Mouse (Mus musculus) brain, embryonic 14.5 days (tissue): ENCODE measurements around the gene Chchd6. TPM values are rescaled to one million over a fixed set of nuclear protein-coding genes. Genes with fewer than 3 reads are reported as not detected.
A peak's percentile ranks its signal among the peaks of the same experiment; 100 is the strongest.

Source experiments
- DNase-seq: peaks from one replicate; pipeline ENCODE4 v3.0.0-alpha.2; 2011; ENCODE audit warnings: low read depth
- CTCF ChIP-seq: fragments of 200-500 bp; IDR thresholded peaks from 2 replicates; pipeline ENCODE4 v1.5.1; 2012; ENCODE audit warnings: inconsistent platforms, mild to moderate bottlenecking, moderate library complexity, borderline replicate concordance; ENCODE audit not compliant: insufficient read depth, insufficient read length; ENCODE audit errors: extremely low read depth
- POLR2A ChIP-seq: fragments of 200-500 bp; IDR thresholded peaks from 2 replicates; pipeline ENCODE4 v1.6.1; 2012; ENCODE audit warnings: mild to moderate bottlenecking, inconsistent platforms, borderline replicate concordance; ENCODE audit not compliant: poor library complexity, insufficient read depth, insufficient read length, severe bottlenecking; ENCODE audit errors: extremely low read depth
- polyA plus RNA-seq: library from polyadenylated mRNA; depleted of rRNA; stranded (reverse); fragments of >200 nt; gene quantifications from 2 replicates; pipeline ENCODE4 v1.2.3, GENCODE M21; 2012

Chchd6 gene
- polyA plus RNA-seq, 1 experiment = 142 TPM

DNA sequence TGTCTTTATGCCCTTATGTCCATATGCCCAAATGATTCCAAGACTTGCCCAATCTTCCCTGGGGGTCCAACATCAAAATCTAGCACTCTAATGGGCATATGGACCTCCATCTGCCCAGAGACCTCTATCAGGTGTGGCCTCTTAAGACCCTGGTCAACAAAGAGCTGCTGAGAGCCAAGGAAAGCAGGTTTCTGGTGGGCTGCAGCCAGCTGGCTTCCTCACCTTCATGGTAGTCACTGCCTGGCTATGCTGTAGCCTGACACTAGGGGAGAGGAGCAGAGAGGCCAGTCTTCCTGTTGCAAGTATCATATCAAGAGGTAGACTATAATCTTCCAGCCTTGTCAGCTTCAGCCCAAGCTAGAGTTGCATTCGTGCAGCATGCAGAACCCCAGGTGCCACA is 98.5 kb downstream of the Chchd6 start:
- DNase-seq = no peak
- TF ChIP-seq CTCF (no peak), POLR2A (no peak)

DNA sequence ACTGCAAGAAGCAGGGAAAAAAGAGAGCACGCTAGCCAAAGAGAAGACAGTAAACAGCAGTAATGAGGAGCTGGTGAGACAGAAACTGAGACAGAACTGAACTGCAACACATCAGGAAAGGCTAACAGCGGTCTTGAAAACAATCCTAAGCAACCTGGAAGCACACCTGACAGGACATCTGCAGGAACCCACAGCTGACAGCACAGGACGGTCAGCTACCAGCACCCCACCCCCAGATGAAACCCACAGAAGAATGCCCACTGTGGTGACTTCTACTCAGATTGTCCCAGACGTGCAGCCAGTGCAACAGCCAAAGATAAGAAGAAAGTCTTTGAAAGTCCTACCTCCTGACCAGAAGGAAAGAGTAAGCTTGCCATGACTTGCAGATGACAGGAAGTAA is 103.1 kb downstream of the Chchd6 start:
- no peak for DNase-seq

DNA sequence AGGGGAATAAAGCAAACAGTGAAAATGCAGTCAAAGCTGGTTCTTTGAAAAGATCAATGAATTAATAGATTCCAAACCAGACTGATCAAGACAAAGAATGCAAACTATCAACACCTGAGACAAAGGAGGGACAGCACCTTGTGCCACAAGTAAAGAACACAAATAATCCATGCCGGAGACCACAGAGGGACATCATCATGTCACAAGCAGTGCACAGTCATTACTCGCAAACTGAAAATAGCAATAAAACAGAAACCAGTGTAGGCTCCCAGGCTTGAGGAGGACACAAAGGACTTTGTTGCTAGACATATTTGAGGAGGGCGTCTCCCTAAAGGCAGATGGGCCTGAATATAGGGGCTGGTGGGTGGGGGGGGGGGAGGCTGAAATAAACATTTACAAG is 105.1 kb downstream of the Chchd6 start:
- DNase-seq = no peak
- TF ChIP-seq POLR2A (no peak), CTCF (no peak)

More for the DNA sequence above, 103.1 kb downstream of the Chchd6 start:
- TF ChIP-seq POLR2A (no peak), CTCF (no peak)

DNA sequence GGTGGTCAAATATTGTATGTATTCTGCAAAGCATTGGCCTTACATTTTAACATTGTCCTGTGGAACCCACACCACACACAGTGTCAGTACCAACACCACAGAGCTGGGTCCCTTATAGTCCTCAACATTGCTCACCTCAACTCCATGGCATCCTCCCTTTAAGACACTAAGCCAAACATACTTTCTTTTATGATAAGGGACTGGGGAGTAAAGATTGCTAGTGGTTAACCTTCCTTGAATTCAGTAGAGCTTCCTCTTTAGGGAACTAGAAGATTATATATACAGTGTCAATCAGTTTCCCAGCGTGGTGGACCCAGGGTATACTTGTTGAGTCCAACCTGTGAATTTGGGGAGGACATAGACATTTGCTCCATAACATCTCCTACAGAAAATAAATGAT is 105.9 kb downstream of the Chchd6 start:
- TF ChIP-seq POLR2A = no peak
- TF ChIP-seq CTCF = no peak
- no peak for DNase-seq

DNA sequence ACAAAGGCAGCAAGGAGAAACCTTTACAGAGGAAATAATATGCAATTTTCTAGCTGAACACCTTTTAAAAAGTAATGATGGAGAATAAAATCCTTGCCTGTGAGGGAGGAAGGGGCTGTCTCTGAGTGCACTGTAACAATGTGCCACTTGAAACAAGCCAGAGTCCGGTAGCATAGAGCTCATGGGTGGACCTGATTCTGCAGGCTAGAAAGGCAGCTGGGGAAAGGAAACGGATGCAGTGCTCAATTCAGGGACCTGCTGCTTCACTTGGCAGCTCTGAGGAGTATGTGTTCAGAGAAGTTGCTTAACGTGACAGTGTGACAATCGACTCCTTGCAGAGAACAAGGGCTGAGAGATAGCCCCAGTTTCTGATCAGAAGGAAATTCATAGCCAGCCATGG is 109.4 kb downstream of the Chchd6 start:
- TF ChIP-seq POLR2A (no peak), CTCF (no peak)
- peak; percentile 32 for DNase-seq

DNA sequence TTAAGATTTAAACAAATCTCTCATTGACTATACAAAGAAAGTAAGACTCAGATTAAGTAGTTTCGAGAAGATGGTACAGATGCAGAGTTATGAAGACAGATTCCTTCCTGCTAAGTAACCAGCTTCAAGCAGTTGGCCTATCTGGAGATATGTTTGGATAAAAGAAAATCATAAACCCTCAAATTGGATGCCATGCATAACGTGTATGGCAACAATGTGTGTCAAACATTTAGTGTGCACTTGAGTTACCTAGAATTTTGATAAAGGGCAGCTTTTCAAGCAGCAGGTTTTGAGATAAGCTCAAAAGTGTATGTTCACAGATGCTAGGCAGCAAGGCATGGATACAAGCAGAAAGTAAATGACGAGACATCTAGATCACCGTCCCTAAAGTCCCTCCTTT is 114.3 kb downstream of the Chchd6 start:
- no peak for DNase-seq
- TF ChIP-seq POLR2A (no peak), CTCF (no peak)

DNA sequence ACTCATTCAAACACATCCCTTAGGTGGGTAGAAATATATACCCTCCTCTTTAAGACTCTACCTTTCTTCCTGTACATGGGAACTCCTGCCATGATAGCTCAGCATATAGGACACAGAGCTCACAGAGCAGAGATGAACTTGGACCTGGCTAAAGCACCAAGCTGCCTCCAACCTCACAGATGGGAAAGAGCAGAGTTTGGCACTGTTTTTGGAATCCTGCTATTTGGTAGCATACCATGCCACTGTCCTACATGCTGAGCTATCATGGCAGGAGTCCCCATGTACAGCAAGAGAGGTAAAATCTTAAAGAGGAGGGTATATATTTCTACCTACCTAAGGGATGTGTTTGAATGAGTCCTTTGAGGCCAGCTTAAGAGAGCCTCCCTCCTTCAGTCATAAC is 127.5 kb downstream of the Chchd6 start:
- DNase-seq = no peak
- TF ChIP-seq CTCF = no peak
- no peak for TF ChIP-seq POLR2A

DNA sequence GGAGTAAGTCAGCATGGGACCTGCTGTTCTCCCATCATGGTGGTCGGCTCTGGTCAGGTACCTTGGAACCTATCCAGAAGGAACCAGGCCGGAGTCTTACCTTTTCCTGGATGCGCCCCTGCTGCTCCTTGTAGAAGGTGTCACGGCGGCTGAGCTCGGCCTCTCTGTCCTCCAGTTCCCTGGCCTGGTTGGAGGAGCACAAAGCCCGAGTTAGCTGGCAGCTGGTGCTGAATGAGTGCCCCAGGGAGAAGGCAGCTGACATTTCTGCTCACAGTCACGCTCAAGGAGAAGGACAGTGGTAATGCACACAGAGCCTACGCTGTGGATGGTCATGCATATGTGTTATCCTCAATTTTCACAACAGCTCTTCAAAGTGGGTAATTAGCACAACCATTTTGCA is 128.2 kb downstream of the Chchd6 start:
- TF ChIP-seq POLR2A = no peak
- no peak for TF ChIP-seq CTCF
- DNase-seq = no peak

DNA sequence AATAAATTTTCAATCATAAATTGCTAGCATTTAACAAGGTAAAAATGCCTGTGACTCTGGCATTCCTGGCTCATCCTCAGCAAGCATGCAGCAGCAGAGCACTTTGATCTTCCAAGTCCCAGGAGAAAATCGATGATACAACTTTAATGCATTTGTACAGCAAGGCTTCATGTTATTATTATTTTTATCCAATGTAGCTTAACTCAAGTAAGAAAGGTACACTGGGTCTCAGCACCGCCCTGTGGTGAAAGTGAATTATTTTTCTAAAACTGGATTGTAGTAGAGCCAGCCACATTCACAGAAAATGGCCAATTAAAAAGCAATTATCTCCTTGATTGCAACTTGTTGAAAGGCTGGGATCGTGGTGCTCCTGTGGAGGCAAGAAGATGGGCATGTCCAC is 128.6 kb downstream of the Chchd6 start:
- DNase-seq = peak; percentile 66
- no peak for TF ChIP-seq CTCF
- TF ChIP-seq POLR2A = no peak

DNA sequence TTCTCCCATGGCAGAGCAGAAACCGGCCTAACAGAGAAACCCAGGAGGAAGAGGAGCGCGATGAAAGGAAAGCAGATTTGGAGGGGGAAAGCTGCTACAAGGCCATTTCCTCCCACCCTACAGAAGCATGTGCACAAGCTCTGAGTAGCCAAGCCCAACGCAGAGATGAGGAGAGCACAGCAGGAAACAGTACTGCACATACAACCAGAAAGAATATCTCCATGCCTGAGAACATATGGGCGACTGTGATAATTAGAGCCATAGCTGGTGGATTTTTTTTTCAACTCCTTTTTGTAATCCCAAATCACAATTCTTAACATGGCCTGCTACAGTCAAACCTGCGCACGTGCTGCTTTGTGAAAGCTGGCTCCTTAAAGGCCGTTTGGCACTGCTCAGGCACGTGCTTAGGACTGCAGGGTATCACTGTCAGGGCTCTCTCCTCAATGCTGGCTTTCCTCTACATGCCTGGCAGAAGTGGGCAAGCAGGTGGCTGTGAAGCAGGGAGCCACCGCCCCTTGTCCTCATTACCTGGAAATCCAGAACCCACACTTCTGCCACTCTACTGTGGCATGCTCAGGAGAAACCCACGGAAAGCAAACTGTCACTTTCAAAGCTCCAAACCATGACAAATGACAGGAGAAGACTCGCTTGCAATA is 129.3 kb downstream of the Chchd6 start:
- DNase-seq = peak; percentile 49
- TF ChIP-seq POLR2A (no peak), CTCF (no peak)

DNA sequence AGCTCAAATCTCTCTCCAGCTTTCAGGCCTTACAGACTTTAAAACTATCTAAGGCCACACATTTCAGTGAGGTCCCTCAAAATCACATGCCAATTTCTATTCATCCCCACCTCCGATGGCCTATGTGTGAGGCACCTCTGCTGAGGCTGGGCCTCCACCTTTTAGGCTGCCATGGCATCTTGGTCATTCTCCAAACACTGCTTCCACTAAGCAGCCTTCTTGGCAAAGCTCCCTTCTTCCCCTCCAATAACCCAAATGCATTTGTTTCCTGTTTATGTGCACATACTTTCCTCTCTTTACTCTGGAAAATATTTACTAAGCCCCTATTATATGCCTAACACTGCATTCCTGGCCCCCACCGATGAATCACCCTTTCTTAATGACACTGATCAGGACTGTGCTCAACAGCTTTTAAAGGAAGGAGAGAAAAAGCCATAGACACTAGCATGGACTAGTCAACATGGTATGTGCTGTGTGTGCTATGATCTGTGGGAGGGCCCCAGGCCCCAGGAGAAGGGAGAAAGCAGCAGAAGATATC is 133.2 kb downstream of the Chchd6 start:
- TF ChIP-seq POLR2A (no peak), CTCF (no peak)
- DNase-seq = peak; percentile 51
